Mouse (Mus musculus): ENCODE data around the gene Pelp1.

DNA sequence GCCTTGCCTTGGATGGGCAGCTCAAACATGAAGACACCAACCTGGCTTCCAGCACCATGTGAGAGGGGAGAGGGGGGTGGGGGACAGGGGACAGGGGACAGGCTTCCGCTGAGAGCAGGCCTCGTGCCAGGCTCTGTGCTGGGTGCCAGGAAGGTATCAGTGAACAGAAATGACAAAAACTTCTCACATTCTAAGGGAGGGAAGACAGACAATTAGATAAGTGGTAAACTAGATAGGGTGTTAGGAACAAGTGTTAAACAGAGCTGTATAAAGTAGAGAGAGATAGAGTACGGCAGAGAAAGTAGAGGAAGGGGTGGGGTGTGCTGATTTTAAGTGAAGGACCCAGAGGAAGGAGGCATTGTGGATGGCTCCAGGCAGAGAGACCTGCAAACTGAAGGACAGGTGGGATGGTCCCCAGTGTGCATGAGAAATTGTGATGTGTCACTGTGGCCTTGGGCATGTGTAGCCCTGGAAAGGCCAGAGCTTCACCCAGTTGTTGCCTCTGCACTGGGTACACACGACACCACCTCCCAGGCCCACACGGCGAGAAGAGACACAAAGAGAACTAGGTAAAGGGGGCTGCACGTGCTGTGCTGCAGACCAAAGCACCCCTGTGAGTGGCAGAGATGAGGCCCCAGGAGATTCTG is 29.0 kb upstream of the Pelp1 start:
- TF ChIP-seq GATA1 (IDR thresholded peaks at IDR 0.05; ENCODE audit: borderline replicate concordance, low read length) (no peak), FLI1 (IDR thresholded peaks at IDR 0.05; ENCODE audit: low read length) (no peak)
